Mouse (Mus musculus): Measurements from ENCODE around the gene Men1.

GRCm38 (mm10) chr19:6348717-6349116 is 13.9 kb downstream of the Men1 start:
- TF ChIP-seq CTCF (IDR thresholded peaks at IDR 0.05; ENCODE audit: borderline replicate concordance, insufficient read depth, low read depth, low read length) (no peak), POLR2A (IDR thresholded peaks at IDR 0.05; ENCODE audit: borderline replicate concordance, insufficient read depth, low read length) (no peak)

All from cerebellum, adult 2 months (tissue).